Mouse (Mus musculus): Measurements from ENCODE around the gene Rab11fip3. TPM values are rescaled to one million over a fixed set of nuclear protein-coding genes. Genes with fewer than 3 reads are reported as not detected.

Rab11fip3 gene
- polyA plus RNA-seq, 1 experiment, result 454 TPM

- Histone ChIP-seq H3K27ac (ENCODE audit: insufficient read depth, low read depth, low read length) (peak within 1 kb of the TSS; percentile 97), H3K4me3 (ENCODE audit: insufficient read depth, low read depth, low read length) (peak within 1 kb of the TSS; percentile 77), H3K36me3 (ENCODE audit: control insufficient read depth, insufficient read depth, low read length) (no peaks in the 10 kb centered on the region), H3K4me1 (ENCODE audit: control insufficient read depth, insufficient read depth, low read length) (peaks cover 5% of the 10 kb centered on the region), H3K27me3 (replicated peaks; ENCODE audit: control insufficient read depth, insufficient read depth, low read length) (no peaks in the 10 kb centered on the region)
- DNase-seq, result peak; percentile 89
- TF ChIP-seq POLR2A (IDR thresholded peaks at IDR 0.05; ENCODE audit: low read depth, low read length) (no peak), CTCF (conservative IDR thresholded peaks at IDR 0.05; ENCODE audit: insufficient read depth, insufficient read length, low read depth, low read length) (no peak; the same call in 1 of the 2 replicates)
- WGBS, result under 1% methylated on average over 67 of the region's 75 CpGs
These were observed 44.0 kb upstream of the Rab11fip3 start, which contains the start of gene Tmem8 for GRCm38 (mm10) chr17:26113181-26113948. TSS of gene Tmem8 (plus strand) at chr17:26113299.

- DNase-seq, result no peak
- H3K4me1 ChIP-seq (ENCODE audit: control insufficient read depth, insufficient read depth, low read length), result peaks cover 5% of the 10 kb centered on the region
- peak overlapping the region; percentile 77 for H3K4me3 ChIP-seq (ENCODE audit: insufficient read depth, low read depth, low read length)
- WGBS, result 27% methylated on average over 14 of the region's 14 CpGs
- peak overlapping the region; percentile 14 for H3K27ac ChIP-seq (ENCODE audit: insufficient read depth, low read depth, low read length)
- H3K36me3 ChIP-seq (ENCODE audit: control insufficient read depth, insufficient read depth, low read length), result no peaks in the 10 kb centered on the region
- no peaks in the 10 kb centered on the region for H3K27me3 ChIP-seq (replicated peaks; ENCODE audit: control insufficient read depth, insufficient read depth, low read length)
- no peak for TF ChIP-seq CTCF (conservative IDR thresholded peaks at IDR 0.05; ENCODE audit: insufficient read depth, insufficient read length, low read depth, low read length)
- TF ChIP-seq POLR2A (IDR thresholded peaks at IDR 0.05; ENCODE audit: low read depth, low read length), result no peak
These were observed 43.4 kb upstream of the Rab11fip3 start for GRCm38 (mm10) chr17:26112751-26113150.

GRCm38 (mm10) chr17:26111722-26112121 lies 42.4 kb upstream of the Rab11fip3 start:
- WGBS, result 53% methylated on average over 4 of the region's 4 CpGs
- no peak overlapping the region for H3K27ac ChIP-seq (ENCODE audit: insufficient read depth, low read depth, low read length)
- H3K27me3 ChIP-seq (replicated peaks; ENCODE audit: control insufficient read depth, insufficient read depth, low read length), result no peaks in the 10 kb centered on the region
- no peak for TF ChIP-seq CTCF (conservative IDR thresholded peaks at IDR 0.05; ENCODE audit: insufficient read depth, insufficient read length, low read depth, low read length)
- no peak for TF ChIP-seq POLR2A (IDR thresholded peaks at IDR 0.05; ENCODE audit: low read depth, low read length)
- no peak for DNase-seq
- no peaks in the 10 kb centered on the region for H3K36me3 ChIP-seq (ENCODE audit: control insufficient read depth, insufficient read depth, low read length)
- H3K4me1 ChIP-seq (ENCODE audit: control insufficient read depth, insufficient read depth, low read length), result peaks cover 5% of the 10 kb centered on the region
- H3K4me3 ChIP-seq (ENCODE audit: insufficient read depth, low read depth, low read length), result no peak overlapping the region

- Histone ChIP-seq H3K4me3 (ENCODE audit: insufficient read depth, low read depth, low read length) (no peak overlapping the region), H3K4me1 (ENCODE audit: control insufficient read depth, insufficient read depth, low read length) (no peaks in the 10 kb centered on the region; the same call in 1 of the 2 replicates), H3K27ac (ENCODE audit: insufficient read depth, low read depth, low read length) (no peak overlapping the region), H3K36me3 (ENCODE audit: control insufficient read depth, insufficient read depth, low read length) (no peaks in the 10 kb centered on the region), H3K27me3 (replicated peaks; ENCODE audit: control insufficient read depth, insufficient read depth, low read length) (no peaks in the 10 kb centered on the region)
- TF ChIP-seq CTCF (conservative IDR thresholded peaks at IDR 0.05; ENCODE audit: insufficient read depth, insufficient read length, low read depth, low read length) (no peak), POLR2A (IDR thresholded peaks at IDR 0.05; ENCODE audit: low read depth, low read length) (no peak)
- 60% methylated on average over 4 of the region's 4 CpGs for WGBS
- DNase-seq, result no peak
These were observed 41.7 kb upstream of the Rab11fip3 start for GRCm38 (mm10) chr17:26111024-26111423.

- WGBS, result 63% methylated on average over 4 of the region's 4 CpGs
- Histone ChIP-seq H3K36me3 (ENCODE audit: control insufficient read depth, insufficient read depth, low read length) (no peaks in the 10 kb centered on the region), H3K27me3 (replicated peaks; ENCODE audit: control insufficient read depth, insufficient read depth, low read length) (no peaks in the 10 kb centered on the region)
These were observed 40.8 kb upstream of the Rab11fip3 start for GRCm38 (mm10) chr17:26110156-26110555.

DNA sequence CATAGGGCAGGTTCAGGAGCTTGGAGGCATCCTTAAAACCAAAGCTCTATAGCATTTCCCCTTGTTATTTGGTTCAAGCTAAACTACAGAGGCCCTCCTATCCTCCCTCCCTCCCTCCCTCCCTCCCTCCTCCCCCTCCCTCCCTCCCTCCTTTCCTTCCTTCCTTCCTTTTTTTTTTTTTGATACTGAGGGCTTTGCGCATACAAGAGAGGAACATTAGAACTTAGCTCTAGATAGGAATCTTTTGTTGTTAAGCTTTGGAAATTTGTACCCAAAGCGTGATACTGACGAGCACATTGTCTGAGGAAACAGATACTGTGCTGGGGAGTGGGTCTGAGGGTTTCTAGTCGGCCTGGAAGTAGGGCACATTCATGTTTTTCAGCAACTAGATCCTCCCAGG lies 36.3 kb upstream of the Rab11fip3 start:
- Histone ChIP-seq H3K27me3 (replicated peaks; ENCODE audit: control insufficient read depth, insufficient read depth, low read length) (no peaks in the 10 kb centered on the region), H3K27ac (ENCODE audit: insufficient read depth, low read depth, low read length) (no peak overlapping the region), H3K4me1 (ENCODE audit: control insufficient read depth, insufficient read depth, low read length) (peaks cover 3% of the 10 kb centered on the region; the same call in 1 of the 2 replicates), H3K36me3 (ENCODE audit: control insufficient read depth, insufficient read depth, low read length) (no peaks in the 10 kb centered on the region), H3K4me3 (ENCODE audit: insufficient read depth, low read depth, low read length) (no peak overlapping the region)
- WGBS, result 72% methylated on average over 4 of the region's 4 CpGs
- DNase-seq, result no peak
- no peak for TF ChIP-seq CTCF (conservative IDR thresholded peaks at IDR 0.05; ENCODE audit: insufficient read depth, insufficient read length, low read depth, low read length)
- TF ChIP-seq POLR2A (IDR thresholded peaks at IDR 0.05; ENCODE audit: low read depth, low read length), result no peak

More at GRCm38 (mm10) chr17:26110156-26110555, 40.8 kb upstream of the Rab11fip3 start:
- Histone ChIP-seq H3K27ac (ENCODE audit: insufficient read depth, low read depth, low read length) (no peak overlapping the region), H3K4me1 (ENCODE audit: control insufficient read depth, insufficient read depth, low read length) (no peaks in the 10 kb centered on the region; the same call in 1 of the 2 replicates), H3K4me3 (ENCODE audit: insufficient read depth, low read depth, low read length) (no peak overlapping the region)
- TF ChIP-seq CTCF (conservative IDR thresholded peaks at IDR 0.05; ENCODE audit: insufficient read depth, insufficient read length, low read depth, low read length) (no peak), POLR2A (IDR thresholded peaks at IDR 0.05; ENCODE audit: low read depth, low read length) (no peak)
- DNase-seq, result no peak

- peak; percentile 92 for DNase-seq
- no peaks in the 10 kb centered on the region for H3K27me3 ChIP-seq (replicated peaks; ENCODE audit: control insufficient read depth, insufficient read depth, low read length)
- TF ChIP-seq POLR2A (IDR thresholded peaks at IDR 0.05; ENCODE audit: low read depth, low read length) (no peak), CTCF (conservative IDR thresholded peaks at IDR 0.05; ENCODE audit: insufficient read depth, insufficient read length, low read depth, low read length) (no peak)
These were observed 32.1 kb upstream of the Rab11fip3 start for GRCm38 (mm10) chr17:26101478-26101877.

More at GRCm38 (mm10) chr17:26101478-26101877, 32.1 kb upstream of the Rab11fip3 start:
- WGBS, result 44% methylated on average over 4 of the region's 4 CpGs
- Histone ChIP-seq H3K4me1 (ENCODE audit: control insufficient read depth, insufficient read depth, low read length) (peaks cover 3% of the 10 kb centered on the region; the same call in 1 of the 2 replicates), H3K36me3 (ENCODE audit: control insufficient read depth, insufficient read depth, low read length) (no peaks in the 10 kb centered on the region), H3K27ac (ENCODE audit: insufficient read depth, low read depth, low read length) (peak overlapping the region; percentile 27; the same call in 1 of the 2 replicates), H3K4me3 (ENCODE audit: insufficient read depth, low read depth, low read length) (no peak overlapping the region)
